Mouse (Mus musculus): Measurements from ENCODE around the gene Gm49320. TPM values are rescaled to one million over a fixed set of nuclear protein-coding genes. Genes with fewer than 3 reads are reported as not detected.

Gm49320 gene
- total and polyA plus RNA-seq, 3 experiments: 2.0 TPM; not detected in 2

DNA sequence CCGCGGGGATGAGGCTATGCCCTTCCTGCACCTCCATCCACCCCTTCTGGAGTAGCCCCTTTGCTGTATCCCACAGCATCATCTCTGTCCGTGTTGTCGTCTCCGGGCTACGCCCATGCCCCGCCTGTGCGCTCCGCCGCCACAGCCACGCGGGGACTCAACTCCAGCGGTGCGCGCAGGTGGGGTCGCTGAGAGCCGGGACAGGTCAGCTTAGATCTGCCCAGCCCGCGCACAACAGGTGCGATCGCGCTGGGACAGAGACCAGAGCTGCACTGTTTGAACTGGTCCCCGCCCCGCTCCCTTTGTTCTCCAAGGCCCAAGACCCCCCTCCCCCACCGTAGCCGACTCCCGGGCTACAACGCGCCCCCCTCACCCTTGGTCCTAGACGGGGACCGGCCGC lies 20.0 kb downstream of the Gm49320 start:
- Histone ChIP-seq H3K4me3 (ENCODE audit: control insufficient read depth in 1 of 2, insufficient read depth in 1 of 2, low read depth in 2 of 2, low read length in 2 of 2) (peak overlapping the region; percentile 41 to 50; a peak in 3 of 4 replicates), H3K9me3 (replicated peaks; ENCODE audit: insufficient read depth, low read length) (no peaks in the 10 kb centered on the region), H3K27ac (ENCODE audit: control insufficient read depth, low read depth, low read length) (no peak overlapping the region), H3K27me3 (ENCODE audit: control insufficient read depth in 1 of 2, insufficient read depth in 2 of 2, low read length in 2 of 2) (no peaks in the 10 kb centered on the region), H3K79me2 (ENCODE audit: control insufficient read depth, insufficient read depth, low read length, poor library complexity) (no peaks in the 10 kb centered on the region), H3K36me3 (ENCODE audit: control insufficient read depth in 1 of 2, insufficient read depth in 2 of 2, low read length in 2 of 2) (peaks cover 3 to 7% of the 10 kb centered on the region in 2 experiments), H3K4me1 (ENCODE audit: control insufficient read depth in 1 of 2, insufficient read depth in 2 of 2, low read length in 2 of 2) (peaks cover 0 to 11% of the 10 kb centered on the region in 2 experiments; a peak in 2 of 4 replicates), H3K9ac (ENCODE audit: control insufficient read depth, low read depth, low read length, poor library complexity, severe bottlenecking) (peak overlapping the region; percentile 54)
- no peak for DNase-seq (ENCODE audit: low read depth, low spot score)
- TF ChIP-seq TBP (IDR thresholded peaks at IDR 0.05; ENCODE audit: low read depth, low read length) (no peak), BHLHE40 (IDR thresholded peaks at IDR 0.05; ENCODE audit: borderline replicate concordance, low read depth, low read length) (no peak), ZMIZ1 (IDR thresholded peaks at IDR 0.05; ENCODE audit: low read depth, low read length) (no peak), MAX (IDR thresholded peaks at IDR 0.05; ENCODE audit: low read length) (no peak), MYB (IDR thresholded peaks at IDR 0.05; ENCODE audit: low read depth, low read length) (no peak), ELF1 (IDR thresholded peaks at IDR 0.05; ENCODE audit: low read depth, low read length) (no peak), MXI1 (IDR thresholded peaks at IDR 0.05; ENCODE audit: low read depth, low read length) (no peak; the same call in 1 of the 2 replicates), MAZ (IDR thresholded peaks at IDR 0.05; ENCODE audit: low read depth, low read length) (no peak), GABPA (IDR thresholded peaks at IDR 0.05; ENCODE audit: low read depth, low read length) (no peak), KAT2A (conservative IDR thresholded peaks at IDR 0.05; ENCODE audit: low read depth, low read length) (no peak), MYC (IDR thresholded peaks at IDR 0.05; ENCODE audit: low read depth, low read length) (no peak), SIN3A (IDR thresholded peaks at IDR 0.05; ENCODE audit: low read length) (no peak; the same call in 1 of the 2 replicates), POLR2AphosphoS2 (IDR thresholded peaks at IDR 0.05; ENCODE audit: low read length) (no peak), NRF1 (IDR thresholded peaks at IDR 0.05; ENCODE audit: insufficient read depth, low read depth, low read length, poor library complexity, severe bottlenecking) (no peak), CHD2 (IDR thresholded peaks at IDR 0.05; ENCODE audit: low read length) (no peak)

DNA sequence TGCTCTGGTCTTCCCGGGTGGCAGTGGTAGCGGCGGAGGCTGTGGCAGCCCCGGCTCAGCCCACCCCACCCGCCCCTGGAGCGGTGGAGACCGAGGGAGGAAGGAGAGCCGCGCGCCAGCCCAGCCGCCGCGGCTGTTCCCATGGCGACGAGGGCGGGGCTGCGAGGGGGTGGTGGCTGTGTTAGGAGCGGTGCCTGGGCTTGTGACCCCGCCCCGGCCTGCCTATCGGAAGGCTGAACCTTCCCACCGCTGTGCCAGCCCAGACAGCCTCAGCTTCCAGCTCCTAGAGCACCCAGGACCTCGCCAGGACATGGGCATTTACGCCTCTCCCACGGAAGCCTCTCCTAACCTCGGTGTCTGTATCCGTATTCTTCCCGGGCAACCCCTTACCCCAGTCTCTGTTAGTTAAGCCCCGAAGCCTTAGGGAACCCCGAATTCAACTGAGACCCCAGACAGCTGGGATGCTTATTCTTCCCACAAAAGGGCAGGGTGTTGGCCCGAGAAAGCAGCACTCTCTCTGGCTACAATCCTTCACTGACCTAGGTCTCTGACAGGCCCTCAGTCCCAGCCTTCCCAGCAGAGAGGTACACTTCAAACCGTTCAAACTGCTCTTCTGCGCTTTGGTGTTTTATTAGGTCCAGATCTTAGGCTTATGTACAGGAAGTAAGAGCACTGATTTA lies 20.6 kb downstream of the Gm49320 start, which contains the start of gene Ctxn1:
Gene Ctxn1 (minus strand): TSS at position 150 of the 680 bp plus-strand sequence.
- peak; percentile 92 for DNase-seq (ENCODE audit: low read depth, low spot score)
- Histone ChIP-seq H3K9me3 (replicated peaks; ENCODE audit: insufficient read depth, low read length) (no peaks in the 10 kb centered on the region), H3K27ac (ENCODE audit: control insufficient read depth, low read depth, low read length) (no peak within 1 kb of the TSS), H3K79me2 (ENCODE audit: control insufficient read depth, insufficient read depth, low read length, poor library complexity) (no peaks in the 10 kb centered on the region), H3K36me3 (ENCODE audit: control insufficient read depth in 1 of 2, insufficient read depth in 2 of 2, low read length in 2 of 2) (peaks cover 3% of the 10 kb centered on the region in 2 experiments; a peak in 3 of 4 replicates), H3K27me3 (ENCODE audit: control insufficient read depth in 1 of 2, insufficient read depth in 2 of 2, low read length in 2 of 2) (no peaks in the 10 kb centered on the region), H3K9ac (ENCODE audit: control insufficient read depth, low read depth, low read length, poor library complexity, severe bottlenecking) (peak within 1 kb of the TSS; percentile 54), H3K4me1 (ENCODE audit: control insufficient read depth in 1 of 2, insufficient read depth in 2 of 2, low read length in 2 of 2) (peaks cover 0 to 5% of the 10 kb centered on the region in 2 experiments; a peak in 2 of 4 replicates), H3K4me3 (ENCODE audit: control insufficient read depth in 1 of 2, insufficient read depth in 1 of 2, low read depth in 2 of 2, low read length in 2 of 2) (peak within 1 kb of the TSS; percentile 41 to 50; a peak in 3 of 4 replicates)
- TF ChIP-seq ELF1 (IDR thresholded peaks at IDR 0.05; ENCODE audit: low read depth, low read length) (peak; percentile 77), POLR2A (IDR thresholded peaks at IDR 0.05; ENCODE audit: control insufficient read depth in 1 of 2, insufficient read depth in 1 of 2, low read depth in 1 of 2, low read length in 2 of 2, poor library complexity in 1 of 2) (peak in 1 of 2 experiments; percentile 33; a peak in 1 of 4 replicates), MXI1 (IDR thresholded peaks at IDR 0.05; ENCODE audit: low read depth, low read length) (peak; percentile 65), POLR2AphosphoS2 (IDR thresholded peaks at IDR 0.05; ENCODE audit: low read length) (peak; percentile 91), TCF12 (IDR thresholded peaks at IDR 0.05; ENCODE audit: low read depth, low read length) (no peak), NELFE (IDR thresholded peaks at IDR 0.05; ENCODE audit: low read depth, low read length) (0 out of 2 replicates have a peak, but pooled peaks have one; percentile 25), CHD1 (IDR thresholded peaks at IDR 0.05; ENCODE audit: low read depth, low read length) (no peak), SIN3A (IDR thresholded peaks at IDR 0.05; ENCODE audit: low read length) (peak; percentile 72), RAD21 (IDR thresholded peaks at IDR 0.05; ENCODE audit: low read depth, low read length) (no peak), MAZ (IDR thresholded peaks at IDR 0.05; ENCODE audit: low read depth, low read length) (peak; percentile 97), USF1 (IDR thresholded peaks at IDR 0.05; ENCODE audit: low read depth, low read length) (peak; percentile 63), GATA1 (IDR thresholded peaks at IDR 0.05; ENCODE audit: low read depth, low read length) (no peak)
